Mouse (Mus musculus) brain, embryonic 18.5 days (tissue): ENCODE results near the gene Rgsl1.
"Not testable (repeated sequence)": the region's sequence is repeated elsewhere in the genome, so short reads cannot be mapped to it uniquely, and the experiment has no call there.

Experiments used
- DNase-seq: peaks from one replicate; pipeline ENCODE4 v3.0.0-alpha.2; 2012; ENCODE audit warnings: low read depth, low spot score

The Rgsl1 gene

GRCm38 (mm10) chr1:153776257-153776656, 67.7 kb downstream of the Rgsl1 start:
- peak; percentile 6 for DNase-seq

GRCm38 (mm10) chr1:153775174-153775573, 68.8 kb downstream of the Rgsl1 start:
- no peak for DNase-seq

- no peak for DNase-seq
Observed at GRCm38 (mm10) chr1:153770776-153771167, 73.2 kb downstream of the Rgsl1 start.

GRCm38 (mm10) chr1:153769998-153770775, 73.8 kb downstream of the Rgsl1 start:
- DNase-seq = no peak

- DNase-seq = not testable (repeated sequence)
Observed at GRCm38 (mm10) chr1:153769571-153769970, 74.4 kb downstream of the Rgsl1 start.

- DNase-seq = no peak
Observed at GRCm38 (mm10) chr1:153768465-153768864, 75.5 kb downstream of the Rgsl1 start.

- DNase-seq = no peak
Observed at GRCm38 (mm10) chr1:153767281-153767680, 76.7 kb downstream of the Rgsl1 start.

- DNase-seq = no peak
Observed at GRCm38 (mm10) chr1:153766298-153766697, 77.6 kb downstream of the Rgsl1 start.

- no peak for DNase-seq
Observed at GRCm38 (mm10) chr1:153764136-153764535, 79.8 kb downstream of the Rgsl1 start.

- DNase-seq = no peak
Observed at GRCm38 (mm10) chr1:153753725-153754464, 90.0 kb downstream of the Rgsl1 start.

GRCm38 (mm10) chr1:153752521-153752920, 91.4 kb downstream of the Rgsl1 start:
- no peak for DNase-seq

GRCm38 (mm10) chr1:153751763-153752301, 92.1 kb downstream of the Rgsl1 start:
- DNase-seq = no peak

GRCm38 (mm10) chr1:153750054-153750453, 93.9 kb downstream of the Rgsl1 start:
- DNase-seq = no peak

GRCm38 (mm10) chr1:153749211-153749801, 94.6 kb downstream of the Rgsl1 start, which contains the start of gene Rnasel:
Gene Rnasel, plus strand, starts transcription at chr1:153749426.
- peak; percentile 79 for DNase-seq

GRCm38 (mm10) chr1:153748549-153748948, 95.4 kb downstream of the Rgsl1 start:
- DNase-seq = no peak

GRCm38 (mm10) chr1:153747861-153748530, 95.9 kb downstream of the Rgsl1 start:
- DNase-seq = no peak

- no peak for DNase-seq
Observed at GRCm38 (mm10) chr1:153746728-153747127, 97.2 kb downstream of the Rgsl1 start.

GRCm38 (mm10) chr1:153746119-153746670, 97.7 kb downstream of the Rgsl1 start:
- DNase-seq = no peak

GRCm38 (mm10) chr1:153742374-153743155, 101.4 kb downstream of the Rgsl1 start:
- DNase-seq = no peak

- no peak for DNase-seq
Observed at GRCm38 (mm10) chr1:153741551-153742316, 102.2 kb downstream of the Rgsl1 start.
